Mouse (Mus musculus): ENCODE results near the gene Cdkal1.

- no peak for TF ChIP-seq CTCF (IDR thresholded peaks at IDR 0.05; ENCODE audit: low read depth)
- no peak for TF ChIP-seq EP300 (IDR thresholded peaks at IDR 0.05; ENCODE audit: low read depth)
Observed at GRCm38 (mm10) chr13:29784894-29785293, 70.6 kb downstream of the Cdkal1 start.

Measured in liver, postnatal 0 days (tissue).